Mouse (Mus musculus) lung, postnatal 0 days (tissue): ENCODE data around the gene Kif26a. TPM values are rescaled to one million over a fixed set of nuclear protein-coding genes. Genes with fewer than 3 reads are reported as not detected.

ENCODE experiments used
- ATAC-seq: fragments of 200-750 bp; cut with Nextera tagmentation; 2 replicates; pipeline ENCODE4 v1.8.0; 2017; ENCODE audit warnings: moderate library complexity
- DNase-seq: peaks from one replicate; pipeline ENCODE4 v3.0.0-alpha.2; 2016; ENCODE audit warnings: low spot score
- H3K27ac ChIP-seq: fragments of 300-500 bp; sonication (generic); 2 replicates; pipeline ENCODE4 v1.5.1; 2014; ENCODE audit warnings: antibody characterized with exemption, mild to moderate bottlenecking, low read length, mixed read lengths
- H3K27me3 ChIP-seq: fragments of 300-500 bp; sonication (generic); replicated peaks from 2 replicates; pipeline ENCODE4 v1.6.1; 2014; ENCODE audit warnings: low read length, mixed read lengths; ENCODE audit not compliant: insufficient read depth
- H3K36me3 ChIP-seq: fragments of 300-500 bp; sonication (generic); 2 replicates; pipeline ENCODE4 v1.6.1; 2014; ENCODE audit warnings: low read length, mixed read lengths; ENCODE audit not compliant: insufficient read depth
- H3K4me1 ChIP-seq: fragments of 300-500 bp; sonication (generic); 2 replicates; pipeline ENCODE4 v1.6.1; 2014; ENCODE audit warnings: antibody characterized with exemption, low read depth, low read length, mixed read lengths; ENCODE audit not compliant: insufficient read depth
- H3K4me2 ChIP-seq: fragments of 300-500 bp; sonication (generic); replicated peaks from 2 replicates; pipeline ENCODE4 v1.6.1; 2014; ENCODE audit warnings: low read depth, mild to moderate bottlenecking, low read length, moderate library complexity, mixed read lengths
- H3K4me3 ChIP-seq: fragments of 300-500 bp; sonication (generic); 2 replicates; pipeline ENCODE4 v1.5.1; 2014; ENCODE audit warnings: low read depth, low read length
- H3K9ac ChIP-seq: fragments of 300-500 bp; sonication (generic); replicated peaks from 2 replicates; pipeline ENCODE4 v1.6.1; 2014; ENCODE audit warnings: low read depth, mild to moderate bottlenecking
- H3K9me3 ChIP-seq: fragments of 300-500 bp; sonication (generic); 2 replicates; pipeline ENCODE4 v1.6.1; 2016; ENCODE audit warnings: low read length, mixed read lengths
- CTCF ChIP-seq: IDR thresholded peaks from 2 replicates; pipeline ENCODE4 v1.5.1; 2016; ENCODE audit warnings: antibody characterized with exemption, mild to moderate bottlenecking
- EP300 ChIP-seq: IDR thresholded peaks from 2 replicates; pipeline ENCODE4 v1.6.1; 2016; ENCODE audit warnings: antibody characterized with exemption, mild to moderate bottlenecking, control low read depth
- WGBS: fragments of 180-500 bp; shearing (Covaris S2); extraction: QIAGEN DNeasy Blood & Tissue Kit; methylation state at CpG from one replicate; pipeline ENCODE4 v1.1.7; 2014; 5-methylcytosine and 5-hydroxymethylcytosine counted together
- polyA plus RNA-seq: library from polyadenylated mRNA; unstranded; fragments of >200 nt; fragmentation: Nextera tagmentation; extraction: Ambion mirVana; gene quantifications from 2 replicates; pipeline ENCODE4 v1.2.1, GENCODE M21; 2015

Gene Kif26a
- polyA plus RNA-seq, 1 experiment from 2014 or later: 2.9 TPM

DNA sequence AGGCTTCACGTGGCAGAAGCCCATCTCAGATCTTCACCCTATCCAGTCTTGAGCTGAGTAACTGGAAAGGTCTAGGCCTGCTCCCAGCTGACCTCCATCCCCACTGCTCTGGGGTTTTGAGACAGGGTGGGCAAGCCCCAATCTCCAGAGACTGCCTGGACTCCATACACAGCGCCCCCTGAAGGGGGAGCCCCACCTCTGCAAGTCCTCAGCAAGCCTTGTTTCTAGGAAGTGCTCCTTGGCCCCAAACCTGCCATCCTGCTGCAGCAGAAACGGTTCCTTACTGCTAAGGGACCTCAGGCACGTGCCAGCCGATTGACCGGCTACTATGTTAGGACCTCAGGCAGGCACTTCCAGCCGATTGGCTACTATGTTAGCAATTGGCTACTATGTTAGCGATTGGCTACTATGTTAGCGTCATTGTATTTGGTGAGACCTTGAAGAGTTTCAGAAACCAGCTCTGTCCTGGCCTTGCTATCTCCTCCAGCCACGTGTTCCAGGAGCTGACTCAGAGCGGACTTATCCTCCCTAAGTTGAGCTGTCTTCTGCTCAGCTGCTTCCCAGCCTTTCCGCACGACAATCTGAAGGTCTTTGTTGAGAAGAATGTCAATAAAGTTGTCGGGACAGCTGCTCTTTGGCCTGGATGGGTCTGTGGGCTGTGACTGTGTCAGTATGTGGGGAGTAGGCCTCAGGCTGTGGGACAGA, 18.9 kb upstream of the Kif26a start:
- DNase-seq: no peak
- no peaks in the 10 kb centered on the region for H3K36me3 ChIP-seq
- peaks cover 6% of the 10 kb centered on the region; the same call in 1 of the 2 replicates for H3K27me3 ChIP-seq
- H3K9me3 ChIP-seq: no peaks in the 10 kb centered on the region
- no peak for ATAC-seq
- H3K27ac ChIP-seq: 0 out of 2 replicates have a peak overlapping the region, but pooled peaks have one; percentile 79
- H3K4me2 ChIP-seq: no peak overlapping the region
- TF ChIP-seq CTCF (peak; percentile 46), EP300 (no peak)
- H3K9ac ChIP-seq: no peak overlapping the region
- peaks cover 9% of the 10 kb centered on the region for H3K4me1 ChIP-seq
- WGBS: 58% methylated on average over 14 of the region's 14 CpGs
- no peak overlapping the region for H3K4me3 ChIP-seq

- 77% methylated on average over 4 of the region's 4 CpGs for WGBS
These were observed 17.5 kb upstream of the Kif26a start for GRCm38 (mm10) chr12:112128526-112128925.

GRCm38 (mm10) chr12:112129300-112129856, 16.6 kb upstream of the Kif26a start:
- 55% methylated on average over 6 of the region's 6 CpGs for WGBS
- H3K9ac ChIP-seq: no peak overlapping the region

More at GRCm38 (mm10) chr12:112128526-112128925, 17.5 kb upstream of the Kif26a start:
- no peaks in the 10 kb centered on the region for H3K36me3 ChIP-seq
- DNase-seq (no peak), ATAC-seq (no peak)
- H3K4me1 ChIP-seq: peaks cover 9% of the 10 kb centered on the region
- H3K4me2 ChIP-seq: no peak overlapping the region
- TF ChIP-seq EP300 (no peak), CTCF (no peak)
- no peaks in the 10 kb centered on the region for H3K9me3 ChIP-seq
- peaks cover 6% of the 10 kb centered on the region; the same call in 1 of the 2 replicates for H3K27me3 ChIP-seq
- no peak overlapping the region for H3K27ac ChIP-seq
- no peak overlapping the region for H3K9ac ChIP-seq
- no peak overlapping the region for H3K4me3 ChIP-seq

DNA sequence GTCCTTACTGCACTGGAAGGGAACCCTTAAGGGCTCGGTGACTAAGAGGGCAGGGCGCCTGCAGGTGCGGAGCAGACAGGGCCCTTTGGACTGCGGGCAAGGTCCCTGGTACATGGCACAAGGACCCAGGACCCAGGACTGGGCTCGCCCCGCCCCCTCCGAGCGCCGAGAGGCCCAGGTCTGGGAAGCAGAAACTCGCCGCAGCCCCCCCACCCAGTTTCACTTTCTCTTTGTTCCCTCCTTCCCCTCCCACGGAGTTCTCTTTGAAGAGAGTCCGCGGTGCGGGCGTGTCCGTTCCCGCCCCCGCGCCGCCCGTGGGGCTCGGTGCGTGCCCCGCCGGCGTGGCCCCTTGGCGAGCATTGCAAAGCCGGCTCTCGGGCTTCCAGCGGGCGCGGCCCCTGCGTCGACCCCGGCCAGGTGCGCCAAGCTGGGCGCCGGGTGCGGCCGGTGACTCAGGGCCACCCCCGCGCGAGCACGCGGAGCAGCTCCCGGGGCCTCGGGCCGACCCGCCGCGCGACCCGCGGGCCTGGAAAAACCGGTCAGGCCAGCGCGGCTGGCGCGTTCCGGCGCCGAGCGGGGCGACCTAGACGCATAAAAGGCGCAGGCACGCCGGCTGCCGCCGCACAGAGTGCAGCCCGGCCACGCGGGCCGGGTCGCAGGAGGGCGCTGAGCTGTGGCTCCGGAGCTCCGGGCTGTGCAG, 15.7 kb upstream of the Kif26a start:
- Histone ChIP-seq H3K36me3 (no peaks in the 10 kb centered on the region), H3K9ac (peak overlapping the region; percentile 70), H3K27ac (peak overlapping the region; percentile 89), H3K4me1 (peaks cover 9% of the 10 kb centered on the region), H3K9me3 (no peaks in the 10 kb centered on the region), H3K4me3 (peak overlapping the region; percentile 71), H3K4me2 (peak overlapping the region; percentile 78), H3K27me3 (peaks cover 9% of the 10 kb centered on the region; the same call in 1 of the 2 replicates)
- WGBS: 2% methylated on average over 44 of the region's 79 CpGs
- DNase-seq: peak; percentile 81
- peak; percentile 74 for ATAC-seq
- TF ChIP-seq EP300 (no peak), CTCF (peak; percentile 24; the same call in 1 of the 2 replicates)

More at GRCm38 (mm10) chr12:112129300-112129856, 16.6 kb upstream of the Kif26a start:
- H3K9me3 ChIP-seq: no peaks in the 10 kb centered on the region
- H3K27me3 ChIP-seq: peaks cover 6% of the 10 kb centered on the region; the same call in 1 of the 2 replicates
- DNase-seq (peak; percentile 55), ATAC-seq (no peak)
- H3K4me1 ChIP-seq: peaks cover 9% of the 10 kb centered on the region
- H3K36me3 ChIP-seq: no peaks in the 10 kb centered on the region
- TF ChIP-seq EP300 (no peak), CTCF (no peak)
- peak overlapping the region; percentile 89 for H3K27ac ChIP-seq
- no peak overlapping the region for H3K4me3 ChIP-seq
- H3K4me2 ChIP-seq: peak overlapping the region; percentile 78; the same call in 1 of the 2 replicates

GRCm38 (mm10) chr12:112130957-112131356, 15.1 kb upstream of the Kif26a start:
- no peaks in the 10 kb centered on the region for H3K9me3 ChIP-seq
- peak overlapping the region; percentile 78 for H3K4me2 ChIP-seq
- peak overlapping the region; percentile 70 for H3K9ac ChIP-seq
- TF ChIP-seq EP300 (no peak), CTCF (no peak)
- peaks cover 9% of the 10 kb centered on the region; the same call in 1 of the 2 replicates for H3K4me1 ChIP-seq
- peak overlapping the region; percentile 71 for H3K4me3 ChIP-seq
- DNase-seq (no peak), ATAC-seq (0 out of 2 replicates have a peak, but pooled peaks have one; percentile 6)
- 6% methylated on average over 23 of the region's 32 CpGs for WGBS
- H3K27ac ChIP-seq: peak overlapping the region; percentile 89
- no peaks in the 10 kb centered on the region for H3K36me3 ChIP-seq
- peaks cover 9% of the 10 kb centered on the region; the same call in 1 of the 2 replicates for H3K27me3 ChIP-seq

- no peak overlapping the region for H3K4me2 ChIP-seq
- H3K9me3 ChIP-seq: no peaks in the 10 kb centered on the region
- ATAC-seq (peak; percentile 47; the same call in 1 of the 2 replicates), DNase-seq (peak; percentile 74)
- H3K4me1 ChIP-seq: no peaks in the 10 kb centered on the region
- H3K27ac ChIP-seq: no peak overlapping the region
- no peak overlapping the region for H3K9ac ChIP-seq
- no peaks in the 10 kb centered on the region for H3K36me3 ChIP-seq
- 2% methylated on average over 5 of the region's 5 CpGs for WGBS
- peaks cover 37% of the 10 kb centered on the region for H3K27me3 ChIP-seq
- TF ChIP-seq EP300 (no peak), CTCF (peak; percentile 95)
- no peak overlapping the region for H3K4me3 ChIP-seq
These were observed 5.8 kb upstream of the Kif26a start for GRCm38 (mm10) chr12:112140231-112140630.
